Mouse (Mus musculus) spleen, postnatal 36 days (tissue): ENCODE results near the gene F11.

Experiments
- DNase-seq, 2 experiments: peaks; one replicate each; pipeline ENCODE4 v3.0.0; 2022; ENCODE audit warnings: low spot score in 2 of 2, mixed read lengths in 1 of 2

Gene F11

DNA sequence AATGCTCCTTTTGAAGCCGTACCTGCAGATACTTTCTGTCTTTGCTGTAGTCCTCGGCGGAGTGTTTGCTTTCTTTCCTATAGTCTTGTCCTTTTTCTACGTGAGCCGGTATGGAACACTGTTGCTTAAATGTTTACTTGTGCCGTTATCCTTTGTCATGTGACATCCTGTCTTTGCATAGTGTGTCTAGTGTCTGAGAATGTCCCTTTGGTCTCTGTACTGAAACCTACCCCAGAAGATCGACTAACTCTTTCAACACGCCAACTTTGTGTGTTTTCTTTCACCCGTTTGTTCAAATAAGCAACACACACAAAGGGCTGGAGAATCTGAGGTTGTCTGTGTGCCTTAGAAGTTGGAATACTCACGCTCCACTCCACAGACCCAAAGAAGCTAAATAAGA is at the start of gene F11:
Gene F11, minus strand, starts transcription at position 112 of the 400 bp plus-strand sequence.
- no peak for DNase-seq

- DNase-seq, result no peak
These were observed 49.1 kb upstream of the F11 start for GRCm38 (mm10) chr8:45310967-45311366.

GRCm38 (mm10) chr8:45308366-45308765 is 46.5 kb upstream of the F11 start, which contains the start of gene Gm45753:
Gene Gm45753, minus strand, starts transcription at chr8:45308466.
- DNase-seq, result no peak

DNA sequence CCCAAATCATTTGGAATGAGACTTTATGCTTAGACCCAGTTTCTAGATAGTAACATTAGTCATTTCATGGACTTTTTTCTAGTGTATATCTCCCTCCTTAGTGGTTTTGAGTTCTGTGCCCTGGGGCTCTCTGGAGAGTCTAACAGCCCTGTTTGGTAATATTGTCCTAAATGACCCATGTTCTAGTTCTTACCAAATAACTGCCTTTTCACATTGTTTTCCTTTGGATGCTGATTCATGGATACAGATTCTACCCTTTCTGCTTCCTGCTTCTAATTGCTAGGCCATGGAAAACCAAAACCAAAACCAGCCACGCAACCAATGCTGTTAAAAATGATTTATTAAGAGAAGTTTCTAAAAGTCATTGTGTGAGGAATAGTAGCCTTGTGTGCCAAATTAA is 43.6 kb upstream of the F11 start:
- DNase-seq, result no peak

DNA sequence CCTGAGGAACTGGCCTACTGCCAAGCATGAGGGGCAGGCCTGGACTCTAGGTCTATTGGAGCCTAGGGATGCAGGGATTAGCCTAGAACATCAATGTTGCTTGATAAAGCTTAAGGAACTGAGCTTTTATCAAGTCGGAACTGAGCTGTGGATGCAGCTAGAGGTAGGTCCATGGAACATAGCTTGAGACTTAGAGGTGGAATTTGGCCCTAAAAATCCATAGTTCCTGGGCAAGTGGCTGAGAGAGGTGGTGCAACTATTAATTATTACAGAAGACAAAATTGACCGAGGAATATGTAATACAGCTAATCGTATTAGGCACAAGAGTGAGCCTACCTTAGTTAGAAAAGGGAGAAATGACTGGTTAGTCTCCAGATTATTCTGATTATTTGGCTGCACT is 42.5 kb upstream of the F11 start:
- no peak for DNase-seq

DNA sequence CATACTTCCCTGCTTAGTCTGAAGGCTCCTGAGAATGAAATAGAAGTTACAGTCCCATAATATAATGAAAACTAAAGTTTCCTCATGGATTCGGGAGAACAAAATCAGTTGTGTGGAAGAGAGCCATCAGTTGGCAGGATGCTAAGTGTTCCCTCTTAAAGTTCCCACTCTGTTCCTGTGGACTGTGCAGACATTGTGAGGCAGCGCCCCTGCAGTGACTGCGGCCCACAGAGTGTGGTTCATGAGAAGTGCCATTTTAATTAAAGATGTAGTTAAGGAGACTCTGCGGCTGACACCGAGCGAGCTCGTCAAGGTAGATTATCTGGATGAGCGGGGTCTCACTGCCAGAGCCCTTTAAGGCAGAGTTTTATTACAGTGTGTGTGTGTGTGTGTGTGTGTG is 40.6 kb upstream of the F11 start:
- no peak for DNase-seq

- no peak for DNase-seq
These were observed 33.4 kb upstream of the F11 start for GRCm38 (mm10) chr8:45295276-45295675.

DNA sequence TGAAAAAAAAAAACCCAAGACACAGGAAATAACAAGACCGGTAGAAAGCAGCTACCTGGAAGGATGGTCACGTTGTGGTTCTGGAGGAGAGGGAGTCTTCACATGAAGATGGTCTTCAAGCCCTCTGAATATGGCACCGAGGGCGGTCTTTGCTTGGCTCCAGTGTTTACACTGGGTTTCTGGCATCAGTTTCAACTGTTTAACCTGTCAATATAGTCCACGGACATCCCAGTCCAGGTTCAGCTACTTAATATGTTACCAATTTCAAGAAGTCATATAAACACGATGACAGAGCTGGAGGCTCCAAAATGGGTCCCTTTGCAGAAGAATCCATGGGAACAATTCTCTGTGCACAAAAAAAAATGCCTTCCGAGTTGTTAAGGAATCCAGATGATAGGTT is 32.9 kb upstream of the F11 start, which contains the start of gene Klkb1:
Gene Klkb1, minus strand, starts transcription at position 173 of the 400 bp plus-strand sequence.
- no peak for DNase-seq

- DNase-seq, result no peak
These were observed 30.0 kb upstream of the F11 start for GRCm38 (mm10) chr8:45291790-45292189.

- no peak for DNase-seq
These were observed 19.8 kb upstream of the F11 start for GRCm38 (mm10) chr8:45281630-45282029.

- DNase-seq, result no peak
These were observed 15.6 kb upstream of the F11 start for GRCm38 (mm10) chr8:45277453-45277852.

DNA sequence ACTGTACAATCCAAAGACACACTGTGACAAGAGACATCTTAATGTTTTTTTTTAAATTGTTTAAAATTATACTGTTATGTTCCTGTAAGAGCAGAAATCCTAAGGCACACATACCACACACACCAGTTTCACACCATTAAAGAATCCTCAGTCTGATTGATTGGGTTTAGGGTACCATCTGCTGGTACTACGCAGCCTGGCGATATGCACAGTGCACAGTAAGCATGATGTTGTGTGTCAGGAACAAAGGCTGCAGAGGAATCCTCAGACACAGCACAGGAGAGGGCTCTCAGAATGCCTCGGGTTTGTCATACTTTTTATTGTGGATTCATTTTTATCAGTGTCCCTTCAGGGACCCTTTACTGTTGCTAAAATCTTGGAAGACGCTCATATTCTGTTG is 12.5 kb upstream of the F11 start:
- DNase-seq, result no peak

GRCm38 (mm10) chr8:45269056-45269455 is 7.2 kb upstream of the F11 start:
- no peak for DNase-seq

GRCm38 (mm10) chr8:45268485-45268884 is 6.7 kb upstream of the F11 start:
- DNase-seq, result no peak

DNA sequence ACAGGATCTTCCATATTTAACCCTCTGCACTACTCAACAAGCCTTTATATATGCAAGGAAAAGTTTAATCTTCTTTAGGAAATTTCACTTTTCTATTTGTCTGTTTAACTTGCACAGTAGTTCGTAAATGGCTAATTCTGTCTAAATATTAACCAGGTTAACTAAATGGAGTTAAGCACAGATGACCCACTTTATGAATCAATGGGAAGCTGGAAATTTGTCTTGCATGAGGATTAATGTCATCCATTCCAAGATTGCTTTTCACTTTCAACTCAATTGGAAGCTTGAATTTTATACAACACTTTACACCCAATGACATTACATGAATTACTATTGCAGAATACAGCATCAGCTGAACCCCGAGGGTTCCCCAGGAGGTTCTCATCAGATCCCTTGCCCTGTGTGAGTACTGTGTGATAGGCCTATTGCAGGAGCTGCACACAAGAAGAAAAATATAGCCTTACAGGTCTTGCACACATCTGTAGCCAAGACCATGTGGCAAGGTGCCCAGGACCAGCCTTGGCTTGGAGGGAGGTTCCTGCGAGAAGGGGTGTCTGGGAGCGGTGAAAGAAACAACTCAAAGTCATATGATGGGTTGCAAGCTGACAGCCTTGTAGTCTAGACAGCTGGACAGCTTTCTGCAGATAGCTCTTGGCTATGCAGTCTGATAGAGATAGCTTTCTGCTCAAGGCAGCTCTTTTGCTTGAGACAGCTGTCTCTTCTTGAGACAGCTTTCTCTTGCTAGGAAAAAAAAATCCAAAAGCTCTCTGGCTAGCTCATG is 6.0 kb upstream of the F11 start:
- no peak for DNase-seq

GRCm38 (mm10) chr8:45266993-45267392 is 5.2 kb upstream of the F11 start:
- DNase-seq, result no peak

DNA sequence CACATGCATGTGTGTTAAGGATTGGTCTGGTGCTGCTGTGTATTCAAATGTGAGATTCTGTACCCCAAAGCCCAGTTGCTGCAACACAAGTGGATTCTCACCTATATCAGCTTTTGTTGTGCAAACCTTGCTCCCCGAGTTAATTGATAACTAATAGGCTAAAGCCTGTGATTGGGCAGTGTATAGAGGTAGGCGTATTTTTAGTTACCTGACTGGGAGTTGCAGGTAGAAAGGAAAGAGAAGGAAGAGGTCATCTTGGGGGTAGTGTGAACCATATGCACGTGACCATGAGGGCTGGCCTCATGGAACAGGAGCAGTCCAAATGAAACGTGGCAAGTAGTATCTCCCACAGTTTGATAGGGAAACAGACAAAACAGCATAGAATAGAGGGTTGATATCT is 3.1 kb upstream of the F11 start:
- no peak for DNase-seq

- no peak for DNase-seq
These were observed 1.0 kb upstream of the F11 start for GRCm38 (mm10) chr8:45262851-45263250.

DNA sequence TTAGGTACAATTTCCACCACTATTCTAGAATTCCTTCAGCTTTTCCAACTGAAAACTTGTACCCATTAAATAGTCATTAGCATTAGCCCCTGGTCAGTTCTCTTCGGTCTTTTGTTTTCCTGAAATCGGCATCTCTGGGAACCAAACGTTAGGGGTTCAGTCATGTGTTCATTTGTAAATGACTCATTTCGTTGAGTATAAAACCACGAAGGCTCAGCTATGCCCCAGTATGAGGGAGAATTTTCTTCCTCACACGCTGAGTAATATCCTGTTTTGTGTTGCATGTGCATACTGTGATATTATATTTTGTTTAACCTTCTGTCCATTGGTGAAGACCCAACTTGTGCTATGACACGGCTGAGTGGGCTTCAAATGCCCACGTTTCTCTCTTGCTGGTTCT is 3.4 kb downstream of the F11 start:
- DNase-seq, result no peak

GRCm38 (mm10) chr8:45255040-45255439 is 6.8 kb downstream of the F11 start:
- no peak for DNase-seq

GRCm38 (mm10) chr8:45254194-45254842 is 7.5 kb downstream of the F11 start:
- DNase-seq, result no peak

DNA sequence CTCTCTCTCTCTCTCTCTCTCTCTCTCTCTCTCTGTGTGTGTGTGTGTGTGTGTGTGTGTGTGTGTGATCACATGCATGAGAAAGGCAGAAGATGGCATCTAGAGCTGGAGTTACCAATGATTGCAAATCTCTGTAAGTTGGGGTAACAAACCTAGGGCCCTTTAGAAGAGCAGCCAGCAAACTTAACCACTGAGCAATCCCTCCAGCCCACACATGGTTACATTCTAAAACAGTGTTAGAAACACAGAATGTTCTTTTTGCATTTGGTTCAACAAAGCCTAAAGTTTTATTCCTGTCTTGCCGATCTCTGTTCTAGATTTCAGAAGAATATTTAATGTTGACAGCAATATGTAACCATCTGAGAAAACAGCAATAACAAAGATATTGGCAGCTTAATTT is 8.2 kb downstream of the F11 start:
- no peak for DNase-seq

DNA sequence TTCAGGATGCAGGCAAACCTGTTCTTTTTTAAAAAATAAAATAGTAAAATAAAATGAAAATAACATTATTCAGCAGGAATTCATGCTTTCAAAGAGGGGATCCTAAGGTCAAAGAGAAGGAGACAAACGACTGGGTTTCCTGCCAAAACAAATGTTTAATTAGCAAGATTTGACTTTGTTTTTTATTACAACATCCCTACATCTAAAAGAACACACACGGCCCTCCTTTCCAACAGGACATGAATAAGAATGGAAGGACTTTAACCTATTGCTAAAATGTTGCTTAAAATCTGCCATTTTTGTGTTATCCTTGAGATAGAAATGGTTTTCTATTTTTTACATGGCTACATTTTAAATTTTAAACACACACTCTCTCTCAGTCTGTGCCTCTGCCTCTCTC is 8.7 kb downstream of the F11 start:
- DNase-seq, result no peak
